Mouse (Mus musculus) adrenal gland, adult 18-20 months (tissue): ENCODE data around the gene Ppm1j. TPM values are rescaled to one million over a fixed set of nuclear protein-coding genes. Genes with fewer than 3 reads are reported as not detected.
"Not testable (repeated sequence)": the region's sequence is repeated elsewhere in the genome, so short reads cannot be mapped to it uniquely, and the experiment has no call there.

Experiments used
- DNase-seq, 2 experiments: peaks; one replicate each; pipeline ENCODE4 v3.0.0; 2021 to 2022; ENCODE audit warnings: low spot score in 2 of 2
- long read RNA-seq, 2 experiments: library from polyadenylated mRNA; stranded (forward); transcript quantifications; one replicate each; pipeline ENCODE4 v2.0.0; 2021
- total RNA-seq, 2 experiments: library from RNA; stranded (reverse); gene quantifications; 1 replicate in 1 of 2; 2 replicates in 1 of 2; pipeline ENCODE4 v1.2.3; 2021

Ppm1j gene
- 1 to 10 TPM; 2.9 to 4.6 TPM for total RNA-seq
- long read RNA-seq, experiment 1, partial matches to known transcripts, result 0 of 4 reads
- long read RNA-seq, experiment 1, other reads (novel, unspliced or antisense), result 2 of 4 reads
- long read RNA-seq, experiment 2, partial matches to known transcripts, result 2 of 7 reads
- long read RNA-seq, experiment 2, other reads (novel, unspliced or antisense), result 3 of 7 reads

GRCm38 (mm10) chr3:104780561-104781420 lies at the start of gene Ppm1j:
Gene Ppm1j, plus strand, starts transcription at chr3:104781056.
- peak; percentile 57 to 67 for DNase-seq

- no peak for DNase-seq
Observed at GRCm38 (mm10) chr3:104732907-104733306, 47.9 kb upstream of the Ppm1j start.

GRCm38 (mm10) chr3:104734654-104735053 lies 46.2 kb upstream of the Ppm1j start:
- no peak for DNase-seq

GRCm38 (mm10) chr3:104741954-104742353 lies 38.9 kb upstream of the Ppm1j start:
- no peak for DNase-seq

- DNase-seq, result no peak
Observed at GRCm38 (mm10) chr3:104743161-104743560, 37.7 kb upstream of the Ppm1j start.

- DNase-seq, result no peak
Observed at GRCm38 (mm10) chr3:104743864-104744263, 37.0 kb upstream of the Ppm1j start.

- DNase-seq, result peak in 1 of 2 experiments; percentile 19
Observed at GRCm38 (mm10) chr3:104752845-104753244, 28.0 kb upstream of the Ppm1j start.

- peak; percentile 51 to 72 for DNase-seq
Observed at GRCm38 (mm10) chr3:104758406-104758805, 22.4 kb upstream of the Ppm1j start.

- DNase-seq, result no peak
Observed at GRCm38 (mm10) chr3:104758869-104759268, 22.0 kb upstream of the Ppm1j start.

- not testable (repeated sequence) for DNase-seq
Observed at GRCm38 (mm10) chr3:104762103-104762863, 18.6 kb upstream of the Ppm1j start.

GRCm38 (mm10) chr3:104765021-104765420 lies 15.8 kb upstream of the Ppm1j start:
- DNase-seq, result no peak

GRCm38 (mm10) chr3:104767141-104767540 lies 13.7 kb upstream of the Ppm1j start:
- DNase-seq, result no peak

- DNase-seq, result no peak
Observed at GRCm38 (mm10) chr3:104767716-104768115, 13.1 kb upstream of the Ppm1j start.

- DNase-seq, result no peak
Observed at GRCm38 (mm10) chr3:104769135-104769534, 11.7 kb upstream of the Ppm1j start.

- DNase-seq, result peak; percentile 57 to 66
Observed at GRCm38 (mm10) chr3:104770035-104770434, 10.8 kb upstream of the Ppm1j start.

GRCm38 (mm10) chr3:104770918-104771317 lies 9.9 kb upstream of the Ppm1j start:
- no peak for DNase-seq

- DNase-seq, result no peak
Observed at GRCm38 (mm10) chr3:104771460-104771859, 9.4 kb upstream of the Ppm1j start.

- DNase-seq, result no peak
Observed at GRCm38 (mm10) chr3:104773301-104773700, 7.6 kb upstream of the Ppm1j start.

- no peak for DNase-seq
Observed at GRCm38 (mm10) chr3:104777342-104777741, 3.5 kb upstream of the Ppm1j start.

GRCm38 (mm10) chr3:104779949-104780348 lies 907 bp upstream of the Ppm1j start:
- peak; percentile 59 to 74 for DNase-seq

GRCm38 (mm10) chr3:104781471-104781903 lies 631 bp downstream of the Ppm1j start, which contains the start of gene Fam19a3:
Gene Fam19a3, minus strand, starts transcription at chr3:104781840.
- DNase-seq, result peak in 1 of 2 experiments; percentile 25
